Mouse (Mus musculus): ENCODE data around the gene Slx4.

Slx4 gene

GRCm38 (mm10) chr16:4035575-4035974, 32.0 kb upstream of the Slx4 start:
- H3K4me3 ChIP-seq (replicated peaks; ENCODE audit: low read length): no peak overlapping the region

GRCm38 (mm10) chr16:4034476-4034875, 30.9 kb upstream of the Slx4 start:
- Histone ChIP-seq H3K4me1 (replicated peaks; ENCODE audit: low read depth, low read length) (peaks cover 87% of the 10 kb centered on the region), H3K4me3 (replicated peaks; ENCODE audit: low read length) (no peak overlapping the region), H3K36me3 (ENCODE audit: insufficient read depth, low read length) (peaks cover 61% of the 10 kb centered on the region), H3K27me3 (ENCODE audit: insufficient read depth, low read length) (no peaks in the 10 kb centered on the region), H3K9me3 (ENCODE audit: low read length) (no peaks in the 10 kb centered on the region)
- TF ChIP-seq CTCF (conservative IDR thresholded peaks at IDR 0.05; ENCODE audit: low read length) (no peak), NANOG (IDR thresholded peaks at IDR 0.05; ENCODE audit: borderline replicate concordance, low read length) (no peak), POU5F1 (IDR thresholded peaks at IDR 0.05; ENCODE audit: borderline replicate concordance, low read length) (no peak)

More at GRCm38 (mm10) chr16:4035575-4035974, 32.0 kb upstream of the Slx4 start:
- TF ChIP-seq POU5F1 (IDR thresholded peaks at IDR 0.05; ENCODE audit: borderline replicate concordance, low read length): no peak
- no peak for TF ChIP-seq CTCF (conservative IDR thresholded peaks at IDR 0.05; ENCODE audit: low read length)
- TF ChIP-seq NANOG (IDR thresholded peaks at IDR 0.05; ENCODE audit: borderline replicate concordance, low read length): no peak
- no peaks in the 10 kb centered on the region for H3K27me3 ChIP-seq (ENCODE audit: insufficient read depth, low read length)
- peaks cover 72% of the 10 kb centered on the region for H3K36me3 ChIP-seq (ENCODE audit: insufficient read depth, low read length)
- peaks cover 77% of the 10 kb centered on the region for H3K4me1 ChIP-seq (replicated peaks; ENCODE audit: low read depth, low read length)
- no peaks in the 10 kb centered on the region for H3K9me3 ChIP-seq (ENCODE audit: low read length)

- no peaks in the 10 kb centered on the region for H3K27me3 ChIP-seq (ENCODE audit: insufficient read depth, low read length)
- no peaks in the 10 kb centered on the region for H3K9me3 ChIP-seq (ENCODE audit: low read length)
- no peak for TF ChIP-seq POU5F1 (IDR thresholded peaks at IDR 0.05; ENCODE audit: borderline replicate concordance, low read length)
- TF ChIP-seq NANOG (IDR thresholded peaks at IDR 0.05; ENCODE audit: borderline replicate concordance, low read length): no peak
- no peak for TF ChIP-seq CTCF (conservative IDR thresholded peaks at IDR 0.05; ENCODE audit: low read length)
- peaks cover 56% of the 10 kb centered on the region for H3K36me3 ChIP-seq (ENCODE audit: insufficient read depth, low read length)
- no peak overlapping the region for H3K4me3 ChIP-seq (replicated peaks; ENCODE audit: low read length)
- H3K4me1 ChIP-seq (replicated peaks; ENCODE audit: low read depth, low read length): peaks cover 88% of the 10 kb centered on the region
Measured at GRCm38 (mm10) chr16:4033971-4034370, 30.4 kb upstream of the Slx4 start.

GRCm38 (mm10) chr16:4032341-4032748, 28.8 kb upstream of the Slx4 start:
- Histone ChIP-seq H3K27me3 (ENCODE audit: insufficient read depth, low read length) (no peaks in the 10 kb centered on the region; the same call in 1 of the 2 replicates), H3K4me3 (replicated peaks; ENCODE audit: low read length) (no peak overlapping the region), H3K9me3 (ENCODE audit: low read length) (no peaks in the 10 kb centered on the region), H3K36me3 (ENCODE audit: insufficient read depth, low read length) (peaks cover 40% of the 10 kb centered on the region), H3K4me1 (replicated peaks; ENCODE audit: low read depth, low read length) (peaks cover 73% of the 10 kb centered on the region)
- TF ChIP-seq CTCF (conservative IDR thresholded peaks at IDR 0.05; ENCODE audit: low read length) (no peak), POU5F1 (IDR thresholded peaks at IDR 0.05; ENCODE audit: borderline replicate concordance, low read length) (no peak), NANOG (IDR thresholded peaks at IDR 0.05; ENCODE audit: borderline replicate concordance, low read length) (no peak)

DNA sequence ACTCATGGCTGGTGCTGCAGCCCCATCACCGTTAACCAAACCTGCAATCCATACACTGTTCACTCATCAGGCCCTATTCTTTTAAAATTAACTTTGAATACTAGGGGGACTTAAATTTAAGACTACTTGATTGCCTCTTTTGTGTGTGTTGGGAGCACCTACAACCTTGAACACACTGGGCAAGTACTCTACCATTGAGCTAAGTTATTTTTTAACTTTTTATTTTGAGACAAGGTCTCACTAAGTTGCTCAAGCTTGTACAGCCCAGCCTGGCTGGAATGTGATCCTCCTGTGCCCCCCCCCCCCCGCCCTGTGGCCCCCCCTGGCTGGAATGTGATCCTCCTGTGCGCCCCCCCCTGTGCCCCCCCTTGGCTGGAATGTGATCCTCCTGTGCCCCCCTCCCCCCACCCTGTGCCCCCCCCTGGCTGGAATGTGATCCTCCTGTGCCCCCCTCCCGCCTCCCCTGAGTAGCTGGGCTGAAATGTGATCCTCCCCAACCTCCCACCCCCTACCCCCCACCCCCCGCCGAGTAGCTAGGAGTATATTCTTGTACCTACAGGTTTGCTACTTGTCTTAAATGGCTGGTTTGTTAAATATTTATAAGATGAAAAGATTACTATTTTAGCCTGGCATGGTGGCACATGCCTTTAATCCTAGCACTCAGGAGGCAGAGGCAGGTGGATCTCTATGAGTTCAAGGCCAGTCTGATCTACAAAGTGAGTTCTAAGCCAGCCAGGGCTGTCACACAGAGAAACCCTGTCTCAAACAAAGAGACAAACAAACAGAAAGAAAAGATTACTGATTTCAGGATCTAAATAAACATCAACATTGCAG, 28.1 kb upstream of the Slx4 start:
- Histone ChIP-seq H3K36me3 (ENCODE audit: insufficient read depth, low read length) (peaks cover 33% of the 10 kb centered on the region), H3K27me3 (ENCODE audit: insufficient read depth, low read length) (no peaks in the 10 kb centered on the region; the same call in 1 of the 2 replicates), H3K4me1 (replicated peaks; ENCODE audit: low read depth, low read length) (peaks cover 67% of the 10 kb centered on the region), H3K9me3 (ENCODE audit: low read length) (no peaks in the 10 kb centered on the region), H3K4me3 (replicated peaks; ENCODE audit: low read length) (no peak overlapping the region)
- TF ChIP-seq CTCF (conservative IDR thresholded peaks at IDR 0.05; ENCODE audit: low read length) (no peak), POU5F1 (IDR thresholded peaks at IDR 0.05; ENCODE audit: borderline replicate concordance, low read length) (no peak), NANOG (IDR thresholded peaks at IDR 0.05; ENCODE audit: borderline replicate concordance, low read length) (peak; percentile 97)

DNA sequence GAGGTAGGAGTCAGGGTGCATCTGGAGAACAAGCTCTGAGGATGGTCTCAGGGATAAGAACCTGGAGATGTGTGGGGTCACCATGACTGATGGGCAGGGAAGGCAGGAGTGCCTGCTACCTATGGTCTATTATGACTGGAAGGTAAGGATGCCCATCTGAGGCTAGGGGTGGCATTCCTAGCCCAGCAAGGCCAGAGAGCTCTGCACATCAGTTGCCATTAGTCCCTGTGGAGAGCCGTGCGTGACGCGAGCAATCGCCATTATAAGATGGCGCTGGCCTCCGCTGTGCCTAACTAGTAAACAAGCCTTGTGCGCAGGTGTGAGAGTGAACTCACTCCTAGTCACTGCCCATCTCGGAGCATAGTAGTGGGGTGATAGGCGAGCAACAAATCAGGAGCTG, 26.9 kb upstream of the Slx4 start:
- peaks cover 55% of the 10 kb centered on the region for H3K4me1 ChIP-seq (replicated peaks; ENCODE audit: low read depth, low read length)
- H3K9me3 ChIP-seq (ENCODE audit: low read length): no peaks in the 10 kb centered on the region
- no peak overlapping the region for H3K4me3 ChIP-seq (replicated peaks; ENCODE audit: low read length)
- peaks cover 22% of the 10 kb centered on the region for H3K36me3 ChIP-seq (ENCODE audit: insufficient read depth, low read length)
- H3K27me3 ChIP-seq (ENCODE audit: insufficient read depth, low read length): no peaks in the 10 kb centered on the region; the same call in 1 of the 2 replicates
- no peak for TF ChIP-seq POU5F1 (IDR thresholded peaks at IDR 0.05; ENCODE audit: borderline replicate concordance, low read length)
- no peak for TF ChIP-seq NANOG (IDR thresholded peaks at IDR 0.05; ENCODE audit: borderline replicate concordance, low read length)
- no peak for TF ChIP-seq CTCF (conservative IDR thresholded peaks at IDR 0.05; ENCODE audit: low read length)

- no peaks in the 10 kb centered on the region; the same call in 1 of the 2 replicates for H3K27me3 ChIP-seq (ENCODE audit: insufficient read depth, low read length)
- no peak overlapping the region for H3K4me3 ChIP-seq (replicated peaks; ENCODE audit: low read length)
- H3K9me3 ChIP-seq (ENCODE audit: low read length): no peaks in the 10 kb centered on the region
- H3K36me3 ChIP-seq (ENCODE audit: insufficient read depth, low read length): peaks cover 11% of the 10 kb centered on the region
- peaks cover 45% of the 10 kb centered on the region for H3K4me1 ChIP-seq (replicated peaks; ENCODE audit: low read depth, low read length)
- no peak for TF ChIP-seq NANOG (IDR thresholded peaks at IDR 0.05; ENCODE audit: borderline replicate concordance, low read length)
- no peak for TF ChIP-seq CTCF (conservative IDR thresholded peaks at IDR 0.05; ENCODE audit: low read length)
- TF ChIP-seq POU5F1 (IDR thresholded peaks at IDR 0.05; ENCODE audit: borderline replicate concordance, low read length): no peak
Measured at GRCm38 (mm10) chr16:4029371-4029841, 25.8 kb upstream of the Slx4 start.

- Histone ChIP-seq H3K27me3 (ENCODE audit: insufficient read depth, low read length) (no peaks in the 10 kb centered on the region; the same call in 1 of the 2 replicates), H3K4me1 (replicated peaks; ENCODE audit: low read depth, low read length) (peaks cover 44% of the 10 kb centered on the region), H3K4me3 (replicated peaks; ENCODE audit: low read length) (no peak overlapping the region), H3K36me3 (ENCODE audit: insufficient read depth, low read length) (no peaks in the 10 kb centered on the region), H3K9me3 (ENCODE audit: low read length) (no peaks in the 10 kb centered on the region)
- TF ChIP-seq POU5F1 (IDR thresholded peaks at IDR 0.05; ENCODE audit: borderline replicate concordance, low read length): no peak
- no peak for TF ChIP-seq NANOG (IDR thresholded peaks at IDR 0.05; ENCODE audit: borderline replicate concordance, low read length)
- no peak for TF ChIP-seq CTCF (conservative IDR thresholded peaks at IDR 0.05; ENCODE audit: low read length)
Measured at GRCm38 (mm10) chr16:4027211-4027610, 23.6 kb upstream of the Slx4 start.
